Mouse (Mus musculus) embryo, embryonic 9.5 days (tissue): ENCODE measurements around the gene Ltbp1.

Source experiments
- DNase-seq: peaks from one replicate; pipeline ENCODE4 v3.0.0-alpha.2; 2017; ENCODE audit errors: extremely low spot score

Gene Ltbp1

GRCm38 (mm10) chr17:75005281-75005684, at the start of gene Ltbp1:
Gene Ltbp1 (plus strand): TSS chr17:75005568.
- DNase-seq, result peak; percentile 84

- DNase-seq, result no peak
Observed at GRCm38 (mm10) chr17:74959481-74960245, 45.7 kb upstream of the Ltbp1 start.

- no peak for DNase-seq
Observed at GRCm38 (mm10) chr17:74963222-74963621, 42.1 kb upstream of the Ltbp1 start.

- DNase-seq, result no peak
Observed at GRCm38 (mm10) chr17:74963861-74964260, 41.5 kb upstream of the Ltbp1 start.

GRCm38 (mm10) chr17:74967298-74967848, 38.0 kb upstream of the Ltbp1 start:
- no peak for DNase-seq

GRCm38 (mm10) chr17:74968152-74968712, 37.1 kb upstream of the Ltbp1 start:
- no peak for DNase-seq

- DNase-seq, result no peak
Observed at GRCm38 (mm10) chr17:74968738-74969271, 36.6 kb upstream of the Ltbp1 start.

- no peak for DNase-seq
Observed at GRCm38 (mm10) chr17:74975192-74975591, 30.2 kb upstream of the Ltbp1 start.

- DNase-seq, result no peak
Observed at GRCm38 (mm10) chr17:74976167-74976985, 29.0 kb upstream of the Ltbp1 start.

- DNase-seq, result no peak
Observed at GRCm38 (mm10) chr17:74979767-74980166, 25.6 kb upstream of the Ltbp1 start.

GRCm38 (mm10) chr17:74981703-74982102, 23.7 kb upstream of the Ltbp1 start:
- no peak for DNase-seq

GRCm38 (mm10) chr17:74982880-74983279, 22.5 kb upstream of the Ltbp1 start:
- no peak for DNase-seq

- no peak for DNase-seq
Observed at GRCm38 (mm10) chr17:74984071-74984470, 21.3 kb upstream of the Ltbp1 start.

GRCm38 (mm10) chr17:74984681-74985080, 20.7 kb upstream of the Ltbp1 start:
- DNase-seq, result no peak

- DNase-seq, result no peak
Observed at GRCm38 (mm10) chr17:74987067-74987466, 18.3 kb upstream of the Ltbp1 start.

GRCm38 (mm10) chr17:74989691-74990090, 15.7 kb upstream of the Ltbp1 start:
- no peak for DNase-seq

- no peak for DNase-seq
Observed at GRCm38 (mm10) chr17:74990561-74990960, 14.8 kb upstream of the Ltbp1 start.

- DNase-seq, result peak; percentile 86
Observed at GRCm38 (mm10) chr17:74993726-74994581, 11.4 kb upstream of the Ltbp1 start.

- DNase-seq, result peak; percentile 65
Observed at GRCm38 (mm10) chr17:74994582-74994893, 10.8 kb upstream of the Ltbp1 start.

- DNase-seq, result no peak
Observed at GRCm38 (mm10) chr17:74995266-74995665, 10.1 kb upstream of the Ltbp1 start.

GRCm38 (mm10) chr17:75000066-75000465, 5.3 kb upstream of the Ltbp1 start:
- DNase-seq, result no peak
